8 mouse cellular contexts compared by ENCODE assay signal in the genomic region with DNA sequence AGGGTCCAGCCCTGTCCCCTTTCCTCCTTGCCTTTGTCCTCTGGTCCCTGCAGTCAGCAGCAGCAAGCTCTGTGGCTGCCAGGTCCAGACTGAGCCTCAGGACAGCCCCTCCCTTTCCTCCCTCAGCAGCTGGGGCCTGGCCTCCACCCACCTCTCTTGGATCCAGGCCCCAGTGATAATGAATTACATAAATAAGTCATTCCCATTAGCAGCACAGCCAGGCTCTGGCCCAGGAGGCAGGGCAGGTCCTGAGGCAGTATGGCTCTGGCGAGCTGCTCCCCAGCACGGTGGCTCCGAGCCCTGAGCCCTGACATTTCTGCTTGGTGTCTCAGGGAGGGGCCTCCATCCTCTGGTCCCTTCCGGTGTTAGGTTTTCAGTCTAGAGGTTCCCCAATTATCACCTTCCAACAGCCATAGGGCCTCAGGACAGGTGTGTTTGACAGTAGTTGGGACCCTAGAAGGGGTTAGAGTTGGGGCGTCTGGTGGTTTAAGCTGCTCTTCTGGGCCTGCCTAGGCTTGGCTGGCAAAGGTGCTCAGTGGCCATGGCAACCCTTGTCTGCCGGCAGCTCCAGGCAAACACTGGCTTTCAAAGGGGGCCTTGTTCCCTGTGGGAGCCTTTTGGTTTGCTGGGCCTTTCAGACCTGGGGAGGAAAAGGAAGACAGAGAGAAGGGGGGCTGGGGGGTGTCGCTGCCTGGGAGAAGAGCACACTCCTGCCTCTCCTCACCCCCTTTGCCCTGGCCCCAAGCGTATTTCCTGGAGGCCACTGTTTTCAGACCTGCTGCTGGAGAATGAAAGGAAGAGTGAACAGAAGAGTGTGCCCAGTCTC. TPM values are rescaled to one million over a fixed set of nuclear protein-coding genes. Genes with fewer than 3 reads are reported as not detected.
DNase-seq lines count a peak whose midpoint lies in the region; ATAC-seq and TF ChIP-seq lines count a peak whose summit lies in the region.

No protein-coding gene starts in this region.

- peak; percentile 92 for ATAC-seq in hindbrain, postnatal 0 days
- ATAC-seq in stomach, embryonic 14.5 days (ENCODE audit: insufficient number of reproducible peaks, insufficient read depth, low FRiP score, low read depth), result peak; percentile 84

- H3K4me2 ChIP-seq in hindbrain, postnatal 0 days (ENCODE audit: low read depth, low read length), result peak overlapping the region; percentile 10; the same call in 1 of the 2 replicates
- peak overlapping the region; percentile 1 for H3K4me2 ChIP-seq in stomach, embryonic 14.5 days (replicated peaks; ENCODE audit: low read depth, low read length)

- no peak overlapping the region for H3K4me3 ChIP-seq in cortical plate, adult 2 months (ENCODE audit: insufficient read depth, low read length)
- H3K4me3 ChIP-seq in hindbrain, postnatal 0 days (ENCODE audit: low read length), result no peak overlapping the region
- H3K4me3 ChIP-seq in midbrain, embryonic 10.5 days, result peak overlapping the region; percentile 39
- H3K4me3 ChIP-seq in stomach, embryonic 14.5 days (ENCODE audit: low read depth, low read length), result no peak overlapping the region

- no peaks in the 10 kb centered on the region for H3K36me3 ChIP-seq in hindbrain, postnatal 0 days (ENCODE audit: insufficient read depth, low read length)
- H3K36me3 ChIP-seq in midbrain, embryonic 10.5 days, result peaks cover 6% of the 10 kb centered on the region
- H3K36me3 ChIP-seq in stomach, embryonic 14.5 days (ENCODE audit: control insufficient read depth, insufficient read depth, low read length), result no peaks in the 10 kb centered on the region

- peaks cover 10% of the 10 kb centered on the region for H3K4me1 ChIP-seq in cortical plate, adult 2 months (ENCODE audit: control insufficient read depth, insufficient read depth, low read length)
- H3K4me1 ChIP-seq in hindbrain, postnatal 0 days (ENCODE audit: insufficient read depth, low read length), result peaks cover 37% of the 10 kb centered on the region
- H3K4me1 ChIP-seq in midbrain, embryonic 10.5 days, result peaks cover 98% of the 10 kb centered on the region
- peaks cover 53% of the 10 kb centered on the region for H3K4me1 ChIP-seq in stomach, embryonic 14.5 days (ENCODE audit: control insufficient read depth, insufficient read depth, low read length)

- peak; percentile 68 for DNase-seq in adipocyte (ENCODE audit: low spot score)
- DNase-seq in gastrocnemius, postnatal 10 days, result peak; percentile 74
- peak; percentile 89 for DNase-seq in hindbrain, postnatal 0 days (ENCODE audit: low spot score)
- peak; percentile 53 to 57 for DNase-seq in left cerebral cortex, adult 9 months (ENCODE audit: low spot score in 2 of 2)
- DNase-seq in midbrain, embryonic 10.5 days (ENCODE audit: low spot score), result peak; percentile 87
- DNase-seq in thymus, postnatal 14 days, result no peak

- TF ChIP-seq CTCF in cortical plate, adult 2 months (IDR thresholded peaks at IDR 0.05; ENCODE audit: extremely low read depth, insufficient read depth, low read length), result no peak
- no peak for TF ChIP-seq CTCF in hindbrain, postnatal 0 days (IDR thresholded peaks at IDR 0.05; ENCODE audit: low read depth)

- H3K9me3 ChIP-seq in hindbrain, postnatal 0 days (ENCODE audit: low read length), result no peaks in the 10 kb centered on the region
- H3K9me3 ChIP-seq in midbrain, embryonic 10.5 days (replicated peaks), result no peaks in the 10 kb centered on the region
- H3K9me3 ChIP-seq in stomach, embryonic 14.5 days (ENCODE audit: control insufficient read depth, low read depth, low read length), result no peaks in the 10 kb centered on the region

- H3K27ac ChIP-seq in cortical plate, adult 2 months (ENCODE audit: insufficient read depth, low read length), result peak overlapping the region; percentile 98
- H3K27ac ChIP-seq in hindbrain, postnatal 0 days, result peak overlapping the region; percentile 89
- peak overlapping the region; percentile 96 for H3K27ac ChIP-seq in midbrain, embryonic 10.5 days (replicated peaks)
- peak overlapping the region; percentile 88 for H3K27ac ChIP-seq in stomach, embryonic 14.5 days (ENCODE audit: low read length)

- WGBS in hindbrain, postnatal 0 days, result 8% methylated on average over 8 of the region's 8 CpGs
- WGBS in midbrain, embryonic 10.5 days, result 6% methylated on average over 8 of the region's 8 CpGs
- WGBS in stomach, embryonic 14.5 days, result 9% methylated on average over 8 of the region's 8 CpGs

- no peaks in the 10 kb centered on the region for H3K27me3 ChIP-seq in hindbrain, postnatal 0 days (ENCODE audit: insufficient read depth, low read length)
- no peaks in the 10 kb centered on the region for H3K27me3 ChIP-seq in midbrain, embryonic 10.5 days (ENCODE audit: low read depth, poor library complexity, severe bottlenecking)
- H3K27me3 ChIP-seq in stomach, embryonic 14.5 days (ENCODE audit: control insufficient read depth, insufficient read depth, low read length), result no peaks in the 10 kb centered on the region

- TF ChIP-seq POLR2A in cortical plate, adult 2 months (IDR thresholded peaks at IDR 0.05; ENCODE audit: extremely low read depth, insufficient read depth, low read length), result 0 out of 2 replicates have a peak, but pooled peaks have one; percentile 18

- H3K9ac ChIP-seq in hindbrain, postnatal 0 days (replicated peaks; ENCODE audit: low read length), result peak overlapping the region; percentile 30; the same call in 1 of the 2 replicates
- H3K9ac ChIP-seq in stomach, embryonic 14.5 days (replicated peaks; ENCODE audit: low read depth, low read length), result 0 out of 2 replicates have a peak overlapping the region, but pooled peaks have one; percentile 6

RNA-seq across cellular contexts. Expression of gene Cuedc1, which starts 21.2 kb away (rescaled TPM):
- polyA plus RNA-seq in cortical plate, adult 2 months (2012; rRNA removed), result 22.3 and 23.9 TPM in 2 replicates
- 10 to 100 TPM; 50.5 to 60.6 TPM for total RNA-seq in gastrocnemius, postnatal 10 days (2021)
- total RNA-seq in hindbrain, postnatal 0 days (2014; rRNA removed), result 33.6 and 44.6 TPM in 2 replicates
- 35.8 and 40.9 TPM in 2 replicates for polyA plus RNA-seq in hindbrain, postnatal 0 days (2015; fragmentation: Nextera tagmentation; extraction: Ambion mirVana)
- 26.4 and 27.2 TPM in 2 replicates for polyA plus RNA-seq in midbrain, embryonic 10.5 days (2016; fragmentation: Nextera tagmentation; extraction: Ambion mirVana)
- 21.7 and 24.9 TPM in 2 replicates for polyA plus RNA-seq in stomach, embryonic 14.5 days (2014; fragmentation: Nextera tagmentation; extraction: Ambion mirVana)

RNA-seq across cellular contexts. Expression of gene Vezf1, which starts 51.0 kb away (rescaled TPM):
- polyA plus RNA-seq in cortical plate, adult 2 months (2012; rRNA removed), result 16.8 and 18.5 TPM in 2 replicates
- total RNA-seq in gastrocnemius, postnatal 10 days (2021), result 10 to 100 TPM; 44.0 to 46.4 TPM
- 32.7 and 33.5 TPM in 2 replicates for total RNA-seq in hindbrain, postnatal 0 days (2014; rRNA removed)
- polyA plus RNA-seq in hindbrain, postnatal 0 days (2015; fragmentation: Nextera tagmentation; extraction: Ambion mirVana), result 29.2 and 31.9 TPM in 2 replicates
- polyA plus RNA-seq in midbrain, embryonic 10.5 days (2016; fragmentation: Nextera tagmentation; extraction: Ambion mirVana), result 70.5 and 73.9 TPM in 2 replicates
- 46.5 and 50.8 TPM in 2 replicates for polyA plus RNA-seq in stomach, embryonic 14.5 days (2014; fragmentation: Nextera tagmentation; extraction: Ambion mirVana)
